Mouse (Mus musculus) G1E (cell line): ENCODE results near the gene Pard3.

Source experiments
- CTCF ChIP-seq: IDR thresholded peaks from 2 replicates; pipeline ENCODE4 v1.5.1; 2012; ENCODE audit warnings: low read depth, low read length, inconsistent platforms, mixed read lengths
- GATA1 ChIP-seq: IDR thresholded peaks from 2 replicates; pipeline ENCODE4 v1.6.1; 2012; ENCODE audit warnings: borderline replicate concordance, low read length, inconsistent platforms, mixed read lengths
- TAL1 ChIP-seq: conservative IDR thresholded peaks from 2 replicates; pipeline ENCODE4 v1.6.1; 2012; ENCODE audit warnings: low read depth, low read length, inconsistent platforms, mixed read lengths

DNA sequence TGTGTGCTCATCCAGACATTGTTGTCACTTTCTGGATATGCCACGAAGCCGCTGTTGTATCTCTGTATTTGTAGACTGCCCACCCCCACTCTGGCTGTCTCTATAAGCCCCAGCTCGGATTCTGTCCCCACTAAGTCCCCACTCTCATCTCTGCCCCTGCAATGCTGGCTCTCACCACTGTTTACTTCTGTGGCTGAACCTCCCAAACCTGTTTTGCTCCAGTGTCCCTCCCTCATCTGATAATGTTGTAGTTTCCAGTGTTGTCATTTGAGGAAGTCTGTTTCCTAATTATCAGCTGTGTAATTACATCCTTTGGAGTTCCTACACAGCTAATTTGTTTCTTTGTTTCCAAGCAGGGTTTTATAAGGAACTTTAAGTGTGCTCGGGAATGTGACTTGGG, 81.4 kb downstream of the Pard3 start:
- TF ChIP-seq CTCF (no peak), GATA1 (no peak), TAL1 (no peak)
